Mouse (Mus musculus): Measurements from ENCODE around the gene Wasf1. TPM values are rescaled to one million over a fixed set of nuclear protein-coding genes. Genes with fewer than 3 reads are reported as not detected.

Wasf1 gene
- polyA plus RNA-seq, 1 experiment: 0.36 TPM

- no peak for TF ChIP-seq CTCF (IDR thresholded peaks at IDR 0.05; ENCODE audit: extremely low read depth, insufficient read depth, insufficient read length, insufficient replicate concordance)
- no peak for TF ChIP-seq POLR2A (IDR thresholded peaks at IDR 0.05; ENCODE audit: low read depth, low read length)
- H3K27me3 ChIP-seq (ENCODE audit: control insufficient read depth, insufficient read depth, low read length): peaks cover 15% of the 10 kb centered on the region
- WGBS: 91% methylated on average over 7 of the region's 7 CpGs
- DNase-seq (ENCODE audit: low read depth in 1 of 2, low spot score in 2 of 2): no peak
- H3K27ac ChIP-seq (ENCODE audit: insufficient read depth, low read length): no peak overlapping the region
- no peak overlapping the region for H3K4me3 ChIP-seq (ENCODE audit: extremely low read depth, insufficient read depth, insufficient read length)
- H3K4me1 ChIP-seq (ENCODE audit: control insufficient read depth, insufficient read depth, insufficient read length): peaks cover 10% of the 10 kb centered on the region
- no peaks in the 10 kb centered on the region for H3K36me3 ChIP-seq (ENCODE audit: control insufficient read depth, insufficient read depth, low read length)
These were observed 2.2 kb downstream of the Wasf1 start for GRCm38 (mm10) chr10:40885432-40885831.

GRCm38 (mm10) chr10:40887316-40887715 is 4.0 kb downstream of the Wasf1 start:
- TF ChIP-seq CTCF (IDR thresholded peaks at IDR 0.05; ENCODE audit: extremely low read depth, insufficient read depth, insufficient read length, insufficient replicate concordance): no peak
- no peak for TF ChIP-seq POLR2A (IDR thresholded peaks at IDR 0.05; ENCODE audit: low read depth, low read length)
- Histone ChIP-seq H3K27me3 (ENCODE audit: control insufficient read depth, insufficient read depth, low read length) (peaks cover 15% of the 10 kb centered on the region), H3K27ac (ENCODE audit: insufficient read depth, low read length) (no peak overlapping the region), H3K4me1 (ENCODE audit: control insufficient read depth, insufficient read depth, insufficient read length) (peaks cover 6% of the 10 kb centered on the region), H3K36me3 (ENCODE audit: control insufficient read depth, insufficient read depth, low read length) (no peaks in the 10 kb centered on the region), H3K4me3 (ENCODE audit: extremely low read depth, insufficient read depth, insufficient read length) (no peak overlapping the region)
- no peak for DNase-seq (ENCODE audit: low read depth in 1 of 2, low spot score in 2 of 2)
- WGBS: 88% methylated on average over 2 of the region's 2 CpGs

- Histone ChIP-seq H3K36me3 (ENCODE audit: control insufficient read depth, insufficient read depth, low read length) (no peaks in the 10 kb centered on the region), H3K4me3 (ENCODE audit: extremely low read depth, insufficient read depth, insufficient read length) (no peak overlapping the region), H3K4me1 (ENCODE audit: control insufficient read depth, insufficient read depth, insufficient read length) (peaks cover 4% of the 10 kb centered on the region), H3K27me3 (ENCODE audit: control insufficient read depth, insufficient read depth, low read length) (peaks cover 8% of the 10 kb centered on the region), H3K27ac (ENCODE audit: insufficient read depth, low read length) (no peak overlapping the region)
- WGBS: 81% methylated on average over 4 of the region's 4 CpGs
- TF ChIP-seq POLR2A (IDR thresholded peaks at IDR 0.05; ENCODE audit: low read depth, low read length) (no peak), CTCF (IDR thresholded peaks at IDR 0.05; ENCODE audit: extremely low read depth, insufficient read depth, insufficient read length, insufficient replicate concordance) (no peak)
- no peak for DNase-seq (ENCODE audit: low read depth in 1 of 2, low spot score in 2 of 2)
These were observed 5.9 kb downstream of the Wasf1 start for GRCm38 (mm10) chr10:40889146-40889545.

GRCm38 (mm10) chr10:40895765-40896164 is 12.5 kb downstream of the Wasf1 start:
- TF ChIP-seq POLR2A (IDR thresholded peaks at IDR 0.05; ENCODE audit: low read depth, low read length) (no peak), CTCF (IDR thresholded peaks at IDR 0.05; ENCODE audit: extremely low read depth, insufficient read depth, insufficient read length, insufficient replicate concordance) (no peak)
- no peaks in the 10 kb centered on the region for H3K4me1 ChIP-seq (ENCODE audit: control insufficient read depth, insufficient read depth, insufficient read length)
- no peaks in the 10 kb centered on the region for H3K36me3 ChIP-seq (ENCODE audit: control insufficient read depth, insufficient read depth, low read length)
- no peaks in the 10 kb centered on the region for H3K27me3 ChIP-seq (ENCODE audit: control insufficient read depth, insufficient read depth, low read length)
- no peak overlapping the region for H3K27ac ChIP-seq (ENCODE audit: insufficient read depth, low read length)
- DNase-seq (ENCODE audit: low read depth in 1 of 2, low spot score in 2 of 2): no peak
- WGBS: 92% methylated on average over 12 of the region's 12 CpGs
- H3K4me3 ChIP-seq (ENCODE audit: extremely low read depth, insufficient read depth, insufficient read length): no peak overlapping the region

GRCm38 (mm10) chr10:40896656-40897055 is 13.4 kb downstream of the Wasf1 start:
- WGBS: 74% methylated on average over 5 of the region's 5 CpGs
- TF ChIP-seq CTCF (IDR thresholded peaks at IDR 0.05; ENCODE audit: extremely low read depth, insufficient read depth, insufficient read length, insufficient replicate concordance) (no peak), POLR2A (IDR thresholded peaks at IDR 0.05; ENCODE audit: low read depth, low read length) (no peak)

GRCm38 (mm10) chr10:40901786-40902185 is 18.5 kb downstream of the Wasf1 start:
- Histone ChIP-seq H3K27me3 (ENCODE audit: control insufficient read depth, insufficient read depth, low read length) (no peaks in the 10 kb centered on the region), H3K27ac (ENCODE audit: insufficient read depth, low read length) (no peak overlapping the region), H3K36me3 (ENCODE audit: control insufficient read depth, insufficient read depth, low read length) (no peaks in the 10 kb centered on the region), H3K4me1 (ENCODE audit: control insufficient read depth, insufficient read depth, insufficient read length) (no peaks in the 10 kb centered on the region), H3K4me3 (ENCODE audit: extremely low read depth, insufficient read depth, insufficient read length) (no peak overlapping the region)
- DNase-seq (ENCODE audit: low read depth in 1 of 2, low spot score in 2 of 2): no peak
- 84% methylated on average over 4 of the region's 4 CpGs for WGBS
- TF ChIP-seq CTCF (IDR thresholded peaks at IDR 0.05; ENCODE audit: extremely low read depth, insufficient read depth, insufficient read length, insufficient replicate concordance): no peak
- TF ChIP-seq POLR2A (IDR thresholded peaks at IDR 0.05; ENCODE audit: low read depth, low read length): no peak

More at GRCm38 (mm10) chr10:40896656-40897055, 13.4 kb downstream of the Wasf1 start:
- H3K4me3 ChIP-seq (ENCODE audit: extremely low read depth, insufficient read depth, insufficient read length): no peak overlapping the region
- H3K27ac ChIP-seq (ENCODE audit: insufficient read depth, low read length): no peak overlapping the region
- no peaks in the 10 kb centered on the region for H3K27me3 ChIP-seq (ENCODE audit: control insufficient read depth, insufficient read depth, low read length)
- DNase-seq (ENCODE audit: low read depth in 1 of 2, low spot score in 2 of 2): no peak
- no peaks in the 10 kb centered on the region for H3K36me3 ChIP-seq (ENCODE audit: control insufficient read depth, insufficient read depth, low read length)
- H3K4me1 ChIP-seq (ENCODE audit: control insufficient read depth, insufficient read depth, insufficient read length): no peaks in the 10 kb centered on the region

GRCm38 (mm10) chr10:40906131-40906530 is 22.9 kb downstream of the Wasf1 start:
- no peak for TF ChIP-seq POLR2A (IDR thresholded peaks at IDR 0.05; ENCODE audit: low read depth, low read length)
- TF ChIP-seq CTCF (IDR thresholded peaks at IDR 0.05; ENCODE audit: extremely low read depth, insufficient read depth, insufficient read length, insufficient replicate concordance): no peak
- no peaks in the 10 kb centered on the region for H3K36me3 ChIP-seq (ENCODE audit: control insufficient read depth, insufficient read depth, low read length)
- H3K27me3 ChIP-seq (ENCODE audit: control insufficient read depth, insufficient read depth, low read length): no peaks in the 10 kb centered on the region
- DNase-seq (ENCODE audit: low read depth in 1 of 2, low spot score in 2 of 2): no peak
- no peak overlapping the region for H3K4me3 ChIP-seq (ENCODE audit: extremely low read depth, insufficient read depth, insufficient read length)
- WGBS: 78% methylated on average over 1 of the region's 1 CpGs
- H3K4me1 ChIP-seq (ENCODE audit: control insufficient read depth, insufficient read depth, insufficient read length): no peaks in the 10 kb centered on the region
- no peak overlapping the region for H3K27ac ChIP-seq (ENCODE audit: insufficient read depth, low read length)
